Mouse (Mus musculus) neutrophil, adult 65 days (primary cell): ENCODE data around the gene Slc7a6. TPM values are rescaled to one million over a fixed set of nuclear protein-coding genes. Genes with fewer than 3 reads are reported as not detected.

ENCODE experiments used
- total RNA-seq: library from RNA; stranded (reverse); gene quantifications from 2 replicates; pipeline ENCODE4 v1.2.4, GENCODE M21; 2023

Gene Slc7a6
- 4.4 and 6.2 TPM in 2 replicates for total RNA-seq

DNA sequence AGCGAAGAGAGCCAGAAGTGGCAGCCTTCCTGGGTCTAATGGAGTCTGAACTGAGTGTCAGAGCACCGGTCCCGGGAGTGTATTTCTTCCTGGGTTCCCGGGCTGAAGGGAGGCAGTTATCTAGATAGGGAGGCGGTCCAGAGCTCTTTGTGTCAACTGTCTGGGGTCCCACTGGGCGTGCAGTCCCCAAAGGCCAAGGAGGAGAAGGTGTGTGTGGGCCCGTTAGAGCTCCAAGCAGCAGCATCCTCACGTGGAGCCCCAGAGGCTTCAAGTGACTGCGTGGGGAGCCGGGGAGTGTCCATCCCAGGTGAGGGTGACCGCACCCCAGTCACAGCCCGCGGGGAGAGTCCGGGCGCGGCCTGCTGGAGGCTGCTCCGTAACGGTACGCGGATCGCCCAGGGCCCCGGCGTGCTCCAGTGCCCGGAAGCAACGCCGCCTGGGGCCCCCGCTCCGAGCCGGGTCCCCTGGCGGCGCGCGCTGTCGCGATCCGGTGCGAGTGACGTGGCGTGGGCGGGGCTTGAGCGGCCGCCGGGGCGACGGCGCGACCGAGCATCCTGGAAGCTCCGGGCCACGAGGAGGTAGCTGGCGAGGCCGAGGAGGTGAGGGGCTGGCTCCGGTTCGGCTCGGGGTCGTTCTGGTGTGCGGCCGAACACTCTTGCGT lies at the start of gene Slc7a6:
Gene Slc7a6 (plus strand): TSS at position 502 of the 661 bp plus-strand sequence.

DNA sequence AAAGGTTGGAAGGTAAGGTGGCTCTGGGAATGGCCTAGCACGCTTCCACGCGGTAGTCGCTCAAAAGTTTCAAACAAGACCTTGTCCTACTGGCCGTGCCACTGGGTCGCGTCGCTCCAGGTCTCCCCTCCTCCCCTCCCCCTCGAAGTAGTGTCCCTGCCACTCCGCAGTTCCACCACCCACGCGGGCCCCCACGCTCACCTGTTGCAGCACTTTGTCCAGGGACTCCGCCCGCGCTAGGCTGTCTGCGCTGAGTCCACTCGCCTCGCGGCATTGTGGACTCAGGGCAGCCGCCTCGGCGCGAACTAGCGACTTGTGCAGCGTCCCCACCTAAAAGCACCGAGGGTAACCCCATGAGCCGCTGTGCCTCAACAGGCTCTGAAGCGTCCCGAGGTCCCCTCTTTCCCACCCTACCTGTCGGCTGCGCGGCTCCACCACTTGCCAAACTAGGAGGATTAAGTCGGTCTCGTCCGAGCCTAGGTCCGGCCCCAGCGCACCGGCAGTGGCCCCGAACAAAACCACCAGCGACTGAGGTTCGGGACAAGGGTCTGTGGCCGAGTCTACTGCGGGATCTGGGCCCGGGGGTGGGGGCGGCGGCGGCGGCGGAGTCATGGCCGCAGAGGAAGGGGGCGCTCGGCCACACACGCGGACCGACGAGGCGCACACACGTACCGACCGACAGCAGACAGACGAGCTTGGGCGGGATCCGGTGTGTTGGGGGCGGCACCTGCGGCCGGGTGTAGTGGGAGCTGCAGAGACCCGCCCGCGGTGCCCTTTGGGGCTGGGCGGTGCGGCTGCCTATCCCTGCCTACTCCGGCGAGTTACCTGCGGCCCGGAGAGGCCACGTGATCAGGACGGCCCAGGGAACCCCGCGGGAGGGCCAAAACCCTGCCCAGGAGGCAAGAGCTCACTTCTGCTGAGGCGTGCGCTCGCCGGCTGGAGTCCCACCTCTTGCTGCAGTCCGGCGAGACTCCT lies 32.2 kb upstream of the Slc7a6 start, which contains the start of gene Esrp2:
Gene Esrp2 (minus strand): TSS at position 819 of the 975 bp plus-strand sequence.

DNA sequence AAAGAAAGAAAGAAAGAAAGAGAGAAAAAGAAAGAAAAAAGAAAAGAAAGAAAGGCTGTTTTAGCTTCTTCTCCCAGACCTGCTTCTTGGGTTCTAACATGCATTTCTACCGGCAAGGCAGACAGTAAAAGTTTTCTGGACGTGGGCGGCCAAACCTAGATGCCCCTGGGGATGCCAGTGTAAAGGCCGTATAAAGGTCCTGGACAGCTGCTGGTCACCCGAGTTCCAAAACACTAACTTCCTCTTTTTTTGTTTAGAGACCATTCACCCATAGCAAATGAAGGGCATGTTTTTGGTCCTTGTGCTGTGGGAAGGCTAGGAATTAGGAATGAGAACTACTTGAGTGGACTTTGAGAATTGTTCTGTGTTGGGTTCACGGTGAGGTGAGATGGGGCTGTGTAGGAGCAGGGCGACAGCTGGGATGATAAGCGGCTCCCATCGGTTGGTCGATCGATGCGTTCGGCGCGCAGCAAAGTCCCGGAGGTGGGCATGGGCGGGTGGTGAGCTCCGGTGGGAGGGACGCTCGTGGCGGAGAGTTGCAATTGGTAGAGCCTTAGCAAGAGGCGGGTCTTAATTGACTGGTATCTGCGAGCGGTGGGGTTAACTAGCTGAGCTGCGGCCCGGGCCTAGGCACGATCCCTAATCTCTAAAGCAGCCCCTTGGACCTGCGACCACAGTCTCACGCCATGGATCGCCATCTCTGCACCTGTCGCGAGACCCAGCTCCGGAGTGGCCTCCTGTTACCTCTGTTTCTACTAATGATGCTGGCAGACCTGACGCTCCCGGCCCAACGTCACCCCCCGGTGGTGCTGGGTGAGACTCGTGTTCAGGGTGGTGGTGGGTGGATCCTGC lies 18.6 kb upstream of the Slc7a6 start, which contains the start of gene Pla2g15:
Gene Pla2g15 (plus strand): TSS at position 599 of the 852 bp plus-strand sequence.

DNA sequence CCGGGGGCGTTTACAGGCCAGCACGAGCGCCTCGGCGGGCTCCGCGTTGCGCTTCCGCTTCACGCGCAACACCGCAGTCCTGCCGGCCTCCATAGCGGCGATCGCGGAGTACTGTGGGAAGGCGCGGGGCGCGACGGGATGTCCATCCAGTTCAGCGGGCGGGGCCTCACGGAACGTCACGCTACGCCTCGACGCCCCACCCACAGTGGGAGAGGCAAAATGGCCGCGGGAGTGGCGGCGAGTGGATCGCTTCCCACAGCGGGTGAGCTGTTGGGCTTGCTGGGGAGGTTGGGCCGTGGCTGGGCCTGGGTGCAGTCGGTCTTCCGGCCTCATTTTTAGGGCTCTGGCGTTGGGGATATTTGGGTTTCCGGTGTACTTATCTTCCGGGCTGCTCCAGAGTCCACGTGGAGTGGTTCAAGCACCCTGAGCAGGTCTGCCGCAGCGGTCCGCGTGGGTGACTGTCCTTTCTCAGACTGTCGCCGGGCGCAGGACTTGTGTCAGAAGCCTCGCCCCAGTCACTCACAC lies 42.2 kb downstream of the Slc7a6 start, which contains the start of the genes Slc7a6os and Prmt7:
Gene Slc7a6os (minus strand): TSS at position 115 of the 525 bp plus-strand sequence.
Gene Prmt7 (plus strand): TSS at position 116 of the 525 bp plus-strand sequence.

Other genes starting within 250 kb of the Slc7a6 start
- gene Ctrl, start 235.0 kb upstream of the Slc7a6 start, total RNA-seq: not detected in 2 replicates
- 64.3 and 67.4 TPM in 2 replicates for gene Psmb10, start 230.4 kb upstream of the Slc7a6 start, total RNA-seq
- not detected in 2 replicates for gene Lcat, start 225.5 kb upstream of the Slc7a6 start, total RNA-seq
- gene Slc12a4, start 202.8 kb upstream of the Slc7a6 start, total RNA-seq: 5.3 and 7.5 TPM in 2 replicates
- gene Dpep3, start 189.4 kb upstream of the Slc7a6 start, total RNA-seq: not detected in 2 replicates
- 2.4 and 2.8 TPM in 2 replicates for gene Dus2, start 177.5 kb upstream of the Slc7a6 start, total RNA-seq
- not detected in 2 replicates for gene Dpep2nb, start 162.9 kb upstream of the Slc7a6 start, total RNA-seq
- gene Ddx28, start 157.0 kb upstream of the Slc7a6 start, total RNA-seq: 12.2 and 15.5 TPM in 2 replicates
- 47.1 and 48.2 TPM in 2 replicates for gene Nfatc3, start 110.0 kb upstream of the Slc7a6 start, total RNA-seq
- gene Esrp2, start 31.9 kb upstream of the Slc7a6 start, total RNA-seq: not detected in 2 replicates
- 10.0 and 11.7 TPM in 2 replicates for gene Pla2g15, start 18.5 kb upstream of the Slc7a6 start, total RNA-seq
- gene Slc7a6os, start 42.1 kb downstream of the Slc7a6 start, total RNA-seq: 26.2 and 37.8 TPM in 2 replicates
- 4.2 and 4.6 TPM in 2 replicates for gene Prmt7, start 42.1 kb downstream of the Slc7a6 start, total RNA-seq
- gene Smpd3, start 169.1 kb downstream of the Slc7a6 start, total RNA-seq: 0.41 and 0.44 TPM in 2 replicates
- gene Zfp90, start 246.5 kb downstream of the Slc7a6 start, total RNA-seq: 1.5 and 2.0 TPM in 2 replicates